Mouse (Mus musculus) embryonic fibroblast, embryonic 13.5 days (primary cell): Measurements from ENCODE around the gene Rapgef4. TPM values are rescaled to one million over a fixed set of nuclear protein-coding genes. Genes with fewer than 3 reads are reported as not detected.
A peak's percentile ranks its signal among the peaks of the same experiment; 100 is the strongest.
"Not testable (repeated sequence)": the region's sequence is repeated elsewhere in the genome, so short reads cannot be mapped to it uniquely, and the experiment has no call there.

ENCODE experiments used
- H3K27ac ChIP-seq: 2 replicates; pipeline ENCODE4 v1.5.1; 2012; ENCODE audit warnings: low read length, control low read depth, inconsistent platforms; ENCODE audit not compliant: insufficient read depth
- H3K4me1 ChIP-seq: 2 replicates; pipeline ENCODE4 v1.6.1; 2011; ENCODE audit warnings: low read length; ENCODE audit not compliant: control insufficient read depth, insufficient read depth
- H3K4me3 ChIP-seq: 2 replicates; pipeline ENCODE4 v1.5.1; 2011; ENCODE audit warnings: mild to moderate bottlenecking, control low read depth, low read length; ENCODE audit not compliant: insufficient read depth
- CTCF ChIP-seq: IDR thresholded peaks from 2 replicates; pipeline ENCODE4 v1.5.1; 2011; ENCODE audit warnings: mild to moderate bottlenecking, control low read depth, low read length, moderate library complexity, borderline replicate concordance; ENCODE audit not compliant: insufficient read depth
- POLR2A ChIP-seq: IDR thresholded peaks from 2 replicates; pipeline ENCODE4 v1.6.1; 2011; ENCODE audit warnings: low read depth, mild to moderate bottlenecking, control low read depth, low read length, moderate library complexity
- polyA plus RNA-seq: library from polyadenylated mRNA; stranded (reverse); fragments of >200 nt; gene quantifications from 2 replicates; pipeline ENCODE4 v1.2.4, GENCODE M21; 2011; ENCODE audit warnings: low read depth; ENCODE audit not compliant: missing spikeins, insufficient read length

Gene Rapgef4
- polyA plus RNA-seq, 1 experiment = not detected

GRCm38 (mm10) chr2:72062931-72063330 lies 81.9 kb downstream of the Rapgef4 start:
- no peak overlapping the region for H3K4me3 ChIP-seq
- TF ChIP-seq CTCF (no peak), POLR2A (no peak)
- no peak overlapping the region for H3K27ac ChIP-seq
- H3K4me1 ChIP-seq = no peaks in the 10 kb centered on the region

GRCm38 (mm10) chr2:72068505-72068904 lies 87.5 kb downstream of the Rapgef4 start:
- Histone ChIP-seq H3K4me3 (no peak overlapping the region), H3K4me1 (no peaks in the 10 kb centered on the region), H3K27ac (no peak overlapping the region)
- no peak for TF ChIP-seq CTCF
- no peak for TF ChIP-seq POLR2A

GRCm38 (mm10) chr2:72070086-72070485 lies 89.0 kb downstream of the Rapgef4 start:
- no peak overlapping the region for H3K27ac ChIP-seq
- TF ChIP-seq CTCF = no peak
- no peak for TF ChIP-seq POLR2A
- no peaks in the 10 kb centered on the region for H3K4me1 ChIP-seq
- no peak overlapping the region for H3K4me3 ChIP-seq

GRCm38 (mm10) chr2:72073121-72073520 lies 92.1 kb downstream of the Rapgef4 start:
- not testable (repeated sequence) for H3K27ac ChIP-seq, H3K4me3 ChIP-seq, H3K4me1 ChIP-seq

- no peaks in the 10 kb centered on the region for H3K4me1 ChIP-seq
- H3K4me3 ChIP-seq = no peak overlapping the region
- TF ChIP-seq POLR2A (no peak), CTCF (no peak)
- no peak overlapping the region for H3K27ac ChIP-seq
These were observed 94.0 kb downstream of the Rapgef4 start for GRCm38 (mm10) chr2:72074999-72075561.

GRCm38 (mm10) chr2:72077490-72078139 lies 96.6 kb downstream of the Rapgef4 start:
- H3K4me1 ChIP-seq = no peaks in the 10 kb centered on the region
- TF ChIP-seq CTCF = no peak
- no peak for TF ChIP-seq POLR2A
- no peak overlapping the region for H3K27ac ChIP-seq

GRCm38 (mm10) chr2:72078140-72078521 lies 97.1 kb downstream of the Rapgef4 start:
- TF ChIP-seq CTCF (no peak), POLR2A (no peak)
- no peaks in the 10 kb centered on the region for H3K4me1 ChIP-seq
- no peak overlapping the region for H3K4me3 ChIP-seq
- H3K27ac ChIP-seq = peak overlapping the region; percentile 11; the same call in 1 of the 2 replicates

More at GRCm38 (mm10) chr2:72077490-72078139, 96.6 kb downstream of the Rapgef4 start:
- H3K4me3 ChIP-seq = no peak overlapping the region

- Histone ChIP-seq H3K4me1 (no peaks in the 10 kb centered on the region), H3K27ac (no peak overlapping the region), H3K4me3 (no peak overlapping the region)
- no peak for TF ChIP-seq POLR2A
- TF ChIP-seq CTCF = no peak
These were observed 98.1 kb downstream of the Rapgef4 start for GRCm38 (mm10) chr2:72079110-72079509.

GRCm38 (mm10) chr2:72082846-72083245 lies 101.8 kb downstream of the Rapgef4 start:
- Histone ChIP-seq H3K27ac (no peak overlapping the region), H3K4me1 (no peaks in the 10 kb centered on the region), H3K4me3 (no peak overlapping the region)
- TF ChIP-seq POLR2A (no peak), CTCF (no peak)

GRCm38 (mm10) chr2:72088886-72089285 lies 107.8 kb downstream of the Rapgef4 start:
- Histone ChIP-seq H3K4me3 (no peak overlapping the region), H3K27ac (no peak overlapping the region), H3K4me1 (no peaks in the 10 kb centered on the region)
- no peak for TF ChIP-seq POLR2A
- TF ChIP-seq CTCF = no peak

- no peak overlapping the region for H3K27ac ChIP-seq
- H3K4me3 ChIP-seq = no peak overlapping the region
- no peaks in the 10 kb centered on the region for H3K4me1 ChIP-seq
- TF ChIP-seq CTCF (no peak), POLR2A (no peak)
These were observed 109.0 kb downstream of the Rapgef4 start for GRCm38 (mm10) chr2:72090061-72090460.
